18 mouse cellular contexts compared by ENCODE assay signal in the genomic region with DNA sequence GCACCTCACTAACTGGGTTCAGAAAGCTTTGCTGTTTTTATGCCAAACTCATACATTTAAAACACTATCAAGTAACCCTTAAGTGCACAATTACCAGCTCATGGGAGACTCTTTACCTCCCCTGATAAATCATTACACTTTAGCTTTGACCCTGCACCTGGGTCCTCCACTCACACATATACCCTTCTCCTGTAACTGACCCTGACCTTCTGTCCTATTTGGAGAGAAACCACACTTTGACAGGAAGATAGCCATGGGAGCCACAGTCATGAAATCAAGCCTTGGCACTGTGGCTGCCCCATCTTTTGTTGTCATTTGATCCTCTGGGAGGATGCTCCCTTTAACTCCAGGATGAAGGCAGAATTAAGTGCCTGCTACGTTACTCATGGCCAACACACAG. TPM values are rescaled to one million over a fixed set of nuclear protein-coding genes. Genes with fewer than 3 reads are reported as not detected.
DNase-seq lines count a peak whose midpoint lies in the region; ATAC-seq and TF ChIP-seq lines count a peak whose summit lies in the region.
"Had no signal": no experiment of that assay in that cellular context is flagged by ENCODE, and none has a peak within 500 bp of the region (broad histone marks: within the 10 kb centered on the region; RNA-seq: fewer than 3 reads in every experiment).

No protein-coding gene starts in this region.

- no peak overlapping the region for H3K9ac ChIP-seq in intestine, postnatal 0 days (ENCODE audit: low read depth, low read length)
- H3K9ac ChIP-seq in intestine, embryonic 16.5 days (ENCODE audit: low read depth, low read length) = no peak overlapping the region
- H3K9ac ChIP-seq in kidney, postnatal 0 days (ENCODE audit: low read depth, low read length) = no peak overlapping the region
- H3K9ac ChIP-seq: embryonic facial prominence, embryonic 13.5 days; forebrain, embryonic 12.5 days; hindbrain, embryonic 12.5 days had no signal

- H3K4me1 ChIP-seq in intestine, postnatal 0 days (replicated peaks; ENCODE audit: control insufficient read depth, insufficient read depth, low read length) = peaks cover under 1% of the 10 kb centered on the region; the same call in 1 of the 2 replicates
- H3K4me1 ChIP-seq in intestine, embryonic 16.5 days (ENCODE audit: control insufficient read depth, insufficient read depth, low read length) = peaks cover 16% of the 10 kb centered on the region; the same call in 1 of the 2 replicates
- peaks cover 4% of the 10 kb centered on the region for H3K4me1 ChIP-seq in kidney, postnatal 0 days (replicated peaks; ENCODE audit: insufficient read depth, low read length)
- H3K4me1 ChIP-seq in brown adipose tissue, adult 24 weeks (ENCODE audit: control insufficient read depth, insufficient read depth, insufficient read length, low read length) = peaks cover 54% of the 10 kb centered on the region

- DNase-seq in kidney, postnatal 0 days (ENCODE audit: low spot score) = peak; percentile 60
- DNase-seq in kidney, postnatal 36 days = no peak
- DNase-seq in mesoderm, embryonic 11.5 days (ENCODE audit: low read depth, low spot score) = peak; percentile 10
- DNase-seq: adrenal gland, adult 2 months; adrenal gland, postnatal 25 days; cerebellum, adult 2 months; cerebellum, postnatal 10 days; gastrocnemius, postnatal 25 days; heart, postnatal 36 days had no signal

- ATAC-seq in intestine, postnatal 0 days = no peak
- ATAC-seq in intestine, embryonic 16.5 days = no peak
- ATAC-seq in kidney, postnatal 0 days (replicated peaks; ENCODE audit: low FRiP score, low read depth) = peak; percentile 67; the same call in 1 of the 2 replicates
- ATAC-seq: forebrain, embryonic 16.5 days; hindbrain, embryonic 16.5 days had no signal

- peak overlapping the region; percentile 21; the same call in 1 of the 2 replicates for H3K27ac ChIP-seq in intestine, postnatal 0 days (ENCODE audit: low read depth, low read length)
- H3K27ac ChIP-seq in intestine, embryonic 16.5 days (ENCODE audit: low read length) = no peak overlapping the region
- peak overlapping the region; percentile 13; the same call in 1 of the 2 replicates for H3K27ac ChIP-seq in kidney, postnatal 0 days
- peak overlapping the region; percentile 4; the same call in 1 of the 2 replicates for H3K27ac ChIP-seq in brown adipose tissue, adult 24 weeks (replicated peaks; ENCODE audit: low read depth, low read length)
- H3K27ac ChIP-seq: embryonic facial prominence, embryonic 13.5 days; forebrain, embryonic 12.5 days; heart, embryonic 13.5 days; hindbrain, embryonic 12.5 days had no signal

- WGBS in intestine, postnatal 0 days = 73% methylated on average over 1 of the region's 1 CpGs
- WGBS in intestine, embryonic 16.5 days = 62% methylated on average over 1 of the region's 1 CpGs
- 24% methylated on average over 1 of the region's 1 CpGs for WGBS in kidney, postnatal 0 days

- no peaks in the 10 kb centered on the region for H3K9me3 ChIP-seq in intestine, postnatal 0 days (ENCODE audit: control insufficient read depth)
- no peaks in the 10 kb centered on the region for H3K9me3 ChIP-seq in intestine, embryonic 16.5 days (ENCODE audit: control insufficient read depth, low read length)
- no peaks in the 10 kb centered on the region for H3K9me3 ChIP-seq in kidney, postnatal 0 days (replicated peaks; ENCODE audit: low read length)
- H3K9me3 ChIP-seq: embryonic facial prominence, embryonic 13.5 days; forebrain, embryonic 12.5 days; heart, embryonic 13.5 days; hindbrain, embryonic 12.5 days had no signal

- no peak overlapping the region for H3K4me2 ChIP-seq in intestine, postnatal 0 days (replicated peaks; ENCODE audit: low read depth)
- no peak overlapping the region for H3K4me2 ChIP-seq in intestine, embryonic 16.5 days (ENCODE audit: low read depth, low read length)
- H3K4me2 ChIP-seq in kidney, postnatal 0 days (ENCODE audit: low read length) = no peak overlapping the region
- H3K4me2 ChIP-seq: embryonic facial prominence, embryonic 13.5 days; forebrain, embryonic 12.5 days; heart, embryonic 13.5 days; hindbrain, embryonic 12.5 days had no signal

- no peak overlapping the region for H3K4me3 ChIP-seq in intestine, postnatal 0 days (ENCODE audit: low read depth, low read length)
- H3K4me3 ChIP-seq in intestine, embryonic 16.5 days (ENCODE audit: low read length) = no peak overlapping the region
- no peak overlapping the region for H3K4me3 ChIP-seq in kidney, postnatal 0 days (replicated peaks; ENCODE audit: low read depth, low read length)
- H3K4me3 ChIP-seq in brown adipose tissue, adult 24 weeks (ENCODE audit: insufficient read depth, low read depth, low read length) = no peak overlapping the region
- H3K4me3 ChIP-seq: embryonic facial prominence, embryonic 13.5 days; forebrain, embryonic 12.5 days; heart, embryonic 13.5 days; hindbrain, embryonic 12.5 days had no signal

- H3K36me3 ChIP-seq in intestine, postnatal 0 days (ENCODE audit: control insufficient read depth, insufficient read depth) = no peaks in the 10 kb centered on the region
- no peaks in the 10 kb centered on the region for H3K36me3 ChIP-seq in intestine, embryonic 16.5 days (ENCODE audit: control insufficient read depth, insufficient read depth, low read length)
- peaks cover under 1% of the 10 kb centered on the region; the same call in 1 of the 2 replicates for H3K36me3 ChIP-seq in kidney, postnatal 0 days (ENCODE audit: insufficient read depth, low read length)
- H3K36me3 ChIP-seq: forebrain, embryonic 12.5 days; hindbrain, embryonic 12.5 days had no signal

- no peak for TF ChIP-seq CTCF in intestine, postnatal 0 days (IDR thresholded peaks at IDR 0.05; ENCODE audit: low read depth)
- no peak for TF ChIP-seq CTCF in kidney, postnatal 0 days (IDR thresholded peaks at IDR 0.05; ENCODE audit: low read depth)

- H3K27me3 ChIP-seq in intestine, postnatal 0 days (replicated peaks; ENCODE audit: control insufficient read depth, insufficient read depth, low read length) = no peaks in the 10 kb centered on the region
- H3K27me3 ChIP-seq in intestine, embryonic 16.5 days (replicated peaks; ENCODE audit: control insufficient read depth, insufficient read depth, low read length) = no peaks in the 10 kb centered on the region
- H3K27me3 ChIP-seq in kidney, postnatal 0 days (ENCODE audit: insufficient read depth, low read length) = no peaks in the 10 kb centered on the region
- H3K27me3 ChIP-seq: embryonic facial prominence, embryonic 13.5 days; forebrain, embryonic 12.5 days; heart, embryonic 13.5 days; hindbrain, embryonic 12.5 days had no signal

RNA-seq across cellular contexts. Expression of gene Gatad2a, which starts 41.5 kb away (rescaled TPM):
- 42.6 and 43.3 TPM in 2 replicates for polyA plus RNA-seq in intestine, postnatal 0 days (2015; fragmentation: Nextera tagmentation; extraction: Ambion mirVana)
- 36.0 and 38.9 TPM in 2 replicates for polyA plus RNA-seq in intestine, embryonic 16.5 days (2015; fragmentation: Nextera tagmentation; extraction: Ambion mirVana)
- polyA plus RNA-seq in kidney, postnatal 0 days (2015; fragmentation: Nextera tagmentation; extraction: Ambion mirVana) = 41.7 and 49.5 TPM in 2 replicates
- 33.7 and 35.6 TPM in 2 replicates for polyA plus RNA-seq in brown adipose tissue, adult 24 weeks (2012; ENCODE audit: insufficient read depth, insufficient read length, missing spikeins)

RNA-seq across cellular contexts. Expression of gene Yjefn3, which starts 52.1 kb away (rescaled TPM):
- 2.1 and 2.2 TPM in 2 replicates for polyA plus RNA-seq in intestine, postnatal 0 days (2015; fragmentation: Nextera tagmentation; extraction: Ambion mirVana)
- polyA plus RNA-seq in intestine, embryonic 16.5 days (2015; fragmentation: Nextera tagmentation; extraction: Ambion mirVana) = 3.2 and 3.8 TPM in 2 replicates
- polyA plus RNA-seq in kidney, postnatal 0 days (2015; fragmentation: Nextera tagmentation; extraction: Ambion mirVana) = 4.8 and 5.2 TPM in 2 replicates
- polyA plus RNA-seq in brown adipose tissue, adult 24 weeks (2012; ENCODE audit: insufficient read depth, insufficient read length, missing spikeins) = 8.4 and 10.4 TPM in 2 replicates

RNA-seq across cellular contexts. Expression of gene Ndufa13, which starts 52.3 kb away (rescaled TPM):
- 310 and 317 TPM in 2 replicates for polyA plus RNA-seq in intestine, postnatal 0 days (2015; fragmentation: Nextera tagmentation; extraction: Ambion mirVana)
- polyA plus RNA-seq in intestine, embryonic 16.5 days (2015; fragmentation: Nextera tagmentation; extraction: Ambion mirVana) = 233 and 243 TPM in 2 replicates
- 288 and 310 TPM in 2 replicates for polyA plus RNA-seq in kidney, postnatal 0 days (2015; fragmentation: Nextera tagmentation; extraction: Ambion mirVana)
- polyA plus RNA-seq in brown adipose tissue, adult 24 weeks (2012; ENCODE audit: insufficient read depth, insufficient read length, missing spikeins) = 437 and 615 TPM in 2 replicates

RNA-seq across cellular contexts. Expression of gene Tssk6, which starts 52.7 kb away (rescaled TPM):
- polyA plus RNA-seq in intestine, postnatal 0 days (2015; fragmentation: Nextera tagmentation; extraction: Ambion mirVana) = 1.2 and 2.3 TPM in 2 replicates
- polyA plus RNA-seq in intestine, embryonic 16.5 days (2015; fragmentation: Nextera tagmentation; extraction: Ambion mirVana) = 2.8 TPM in 2 replicates
- polyA plus RNA-seq in kidney, postnatal 0 days (2015; fragmentation: Nextera tagmentation; extraction: Ambion mirVana) = 3.8 and 4.0 TPM in 2 replicates
- polyA plus RNA-seq in brown adipose tissue, adult 24 weeks (2012; ENCODE audit: insufficient read depth, insufficient read length, missing spikeins) = not detected in 2 replicates

Comparison
In these comparisons a context has a peak if more than half of its experiments do, and no peak if none do; other contexts are left out.
1. DNase-seq: peak in kidney, postnatal 0 days (single experiment) and mesoderm, embryonic 11.5 days (single experiment); none in kidney, postnatal 36 days (0 of 2).